Mouse (Mus musculus) layer of hippocampus, adult 8-10 months (tissue): Measurements from ENCODE around the gene Zfp108. TPM values are rescaled to one million over a fixed set of nuclear protein-coding genes. Genes with fewer than 3 reads are reported as not detected.

Experiments used
- DNase-seq, 2 experiments: peaks; one replicate each; pipeline ENCODE4 v3.0.0; 2022; ENCODE audit warnings: low spot score in 2 of 2
- total RNA-seq, 4 experiments: library from RNA; stranded (reverse); gene quantifications; 2 replicates each; pipeline ENCODE4 v1.2.4; 2022

The Zfp108 gene
- total RNA-seq, 4 experiments from 2014 or later, result 8.0 to 10.2 (median 9.0) TPM

- no peak for DNase-seq
These were observed 26.2 kb downstream of the Zfp108 start for GRCm38 (mm10) chr7:24280858-24281145.

GRCm38 (mm10) chr7:24286090-24286489 lies 31.5 kb downstream of the Zfp108 start:
- no peak for DNase-seq

- no peak for DNase-seq
These were observed 32.3 kb downstream of the Zfp108 start for GRCm38 (mm10) chr7:24286916-24287315.

GRCm38 (mm10) chr7:24287670-24288069 lies 33.1 kb downstream of the Zfp108 start:
- DNase-seq, result no peak

- peak in 1 of 2 experiments; percentile 49 for DNase-seq
These were observed 33.9 kb downstream of the Zfp108 start for GRCm38 (mm10) chr7:24288512-24288911.

- DNase-seq, result no peak
These were observed 35.6 kb downstream of the Zfp108 start for GRCm38 (mm10) chr7:24290106-24290693.

- no peak for DNase-seq
These were observed 36.9 kb downstream of the Zfp108 start for GRCm38 (mm10) chr7:24291387-24292090.

- DNase-seq, result no peak
These were observed 38.7 kb downstream of the Zfp108 start for GRCm38 (mm10) chr7:24293061-24293851.

GRCm38 (mm10) chr7:24294763-24295162 lies 40.2 kb downstream of the Zfp108 start:
- no peak for DNase-seq

GRCm38 (mm10) chr7:24295376-24295775 lies 40.8 kb downstream of the Zfp108 start:
- DNase-seq, result no peak

GRCm38 (mm10) chr7:24296386-24296785 lies 41.8 kb downstream of the Zfp108 start:
- no peak for DNase-seq

- DNase-seq, result no peak
These were observed 42.9 kb downstream of the Zfp108 start for GRCm38 (mm10) chr7:24297361-24298095.

- DNase-seq, result no peak
These were observed 44.0 kb downstream of the Zfp108 start for GRCm38 (mm10) chr7:24298635-24298972.

GRCm38 (mm10) chr7:24298973-24299708 lies 44.5 kb downstream of the Zfp108 start:
- DNase-seq, result peak; percentile 87 to 89

GRCm38 (mm10) chr7:24299823-24300481 lies 45.4 kb downstream of the Zfp108 start:
- no peak for DNase-seq

- DNase-seq, result no peak
These were observed 46.2 kb downstream of the Zfp108 start, which contains the start of gene Zfp61 for GRCm38 (mm10) chr7:24300771-24301282. Gene Zfp61, minus strand, starts transcription at chr7:24301232.
